Mouse (Mus musculus) kidney, embryonic 16.5 days (tissue): Measurements from ENCODE around the gene Gtpbp1. TPM values are rescaled to one million over a fixed set of nuclear protein-coding genes. Genes with fewer than 3 reads are reported as not detected.

ENCODE experiments used
- ATAC-seq: fragments of 200-750 bp; cut with Nextera tagmentation; 2 replicates; pipeline ENCODE4 v1.8.0; 2017; ENCODE audit warnings: moderate TSS enrichment; ENCODE audit not compliant: low FRiP score, low TSS enrichment
- H3K27ac ChIP-seq: fragments of 300-500 bp; sonication (generic); 2 replicates; pipeline ENCODE4 v1.5.1; 2014; ENCODE audit warnings: low read length
- H3K27me3 ChIP-seq: fragments of 300-500 bp; sonication (generic); 2 replicates; pipeline ENCODE4 v1.6.1; 2014; ENCODE audit warnings: low read length, control low read depth, mixed read lengths; ENCODE audit not compliant: insufficient read depth
- H3K36me3 ChIP-seq: fragments of 300-500 bp; sonication (generic); 2 replicates; pipeline ENCODE4 v1.6.1; 2014; ENCODE audit warnings: low read length, control low read depth, mixed read lengths; ENCODE audit not compliant: insufficient read depth
- H3K4me1 ChIP-seq: fragments of 300-500 bp; sonication (generic); 2 replicates; pipeline ENCODE4 v1.6.1; 2014; ENCODE audit warnings: low read length, control low read depth, mixed read lengths; ENCODE audit not compliant: insufficient read depth
- H3K4me2 ChIP-seq: fragments of 300-500 bp; sonication (generic); replicated peaks from 2 replicates; pipeline ENCODE4 v1.6.1; 2014; ENCODE audit warnings: low read depth, low read length
- H3K4me3 ChIP-seq: fragments of 300-500 bp; sonication (generic); 2 replicates; pipeline ENCODE4 v1.5.1; 2014; ENCODE audit warnings: mild to moderate bottlenecking, low read length
- H3K9ac ChIP-seq: fragments of 300-500 bp; sonication (generic); replicated peaks from 2 replicates; pipeline ENCODE4 v1.6.1; 2014; ENCODE audit warnings: low read length
- H3K9me3 ChIP-seq: fragments of 300-500 bp; sonication (generic); 2 replicates; pipeline ENCODE4 v1.6.1; 2016; ENCODE audit warnings: low read length, control low read depth
- WGBS: fragments of 180-500 bp; shearing (Covaris S2); extraction: QIAGEN DNeasy Blood & Tissue Kit; methylation state at CpG from one replicate; pipeline ENCODE4 v1.1.7; 2014; 5-methylcytosine and 5-hydroxymethylcytosine counted together
- polyA plus RNA-seq: library from polyadenylated mRNA; unstranded; fragments of >200 nt; fragmentation: Nextera tagmentation; extraction: Ambion mirVana; gene quantifications from 2 replicates; pipeline ENCODE4 v1.2.1, GENCODE M21; 2015

Gene Gtpbp1
- polyA plus RNA-seq, 1 experiment from 2014 or later = 36.6 TPM

GRCm38 (mm10) chr15:79767327-79767961 is 76.8 kb downstream of the Gtpbp1 start:
- WGBS = 79% methylated on average over 16 of the region's 16 CpGs
- ATAC-seq = no peak
- H3K9me3 ChIP-seq = no peaks in the 10 kb centered on the region

DNA sequence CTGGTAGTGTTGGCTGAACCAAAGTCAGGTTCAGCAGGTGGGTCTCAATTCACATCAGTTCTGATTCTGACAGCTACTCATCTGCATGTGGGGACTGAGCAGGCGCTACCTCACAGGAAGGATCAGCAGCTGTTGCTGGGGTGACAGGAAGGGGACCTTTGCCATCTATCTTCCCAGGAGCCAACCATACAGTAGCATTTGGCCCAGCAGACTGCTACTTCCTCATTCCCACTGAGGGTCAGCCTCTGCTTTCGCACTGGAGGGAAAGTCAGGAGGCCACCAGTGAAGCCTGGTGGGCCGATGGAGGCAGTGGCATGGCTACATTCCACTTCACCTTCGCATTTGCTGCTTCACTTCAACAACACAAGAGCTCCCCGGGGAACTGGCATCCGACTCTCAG is 77.7 kb downstream of the Gtpbp1 start:
- Histone ChIP-seq H3K27ac (no peak overlapping the region), H3K9ac (no peak overlapping the region), H3K4me1 (peaks cover 6% of the 10 kb centered on the region), H3K27me3 (no peaks in the 10 kb centered on the region), H3K4me2 (no peak overlapping the region), H3K36me3 (peaks cover 9% of the 10 kb centered on the region; the same call in 1 of the 2 replicates), H3K4me3 (no peak overlapping the region), H3K9me3 (no peaks in the 10 kb centered on the region)
- 68% methylated on average over 6 of the region's 6 CpGs for WGBS
- no peak for ATAC-seq

More at GRCm38 (mm10) chr15:79767327-79767961, 76.8 kb downstream of the Gtpbp1 start:
- no peak overlapping the region for H3K4me3 ChIP-seq
- 0 out of 2 replicates have a peak, but pooled peaks cover 3% of the 10 kb centered on the region for H3K4me1 ChIP-seq
- H3K9ac ChIP-seq = no peak overlapping the region
- H3K27me3 ChIP-seq = no peaks in the 10 kb centered on the region
- H3K4me2 ChIP-seq = no peak overlapping the region
- H3K36me3 ChIP-seq = peaks cover 17% of the 10 kb centered on the region
- no peak overlapping the region for H3K27ac ChIP-seq

GRCm38 (mm10) chr15:79770629-79771240 is 80.1 kb downstream of the Gtpbp1 start:
- H3K9ac ChIP-seq = no peak overlapping the region
- no peak for ATAC-seq
- 39% methylated on average over 21 of the region's 21 CpGs for WGBS
- H3K36me3 ChIP-seq = no peaks in the 10 kb centered on the region
- peaks cover 16% of the 10 kb centered on the region for H3K4me1 ChIP-seq
- no peak overlapping the region for H3K4me3 ChIP-seq
- H3K27me3 ChIP-seq = no peaks in the 10 kb centered on the region
- H3K4me2 ChIP-seq = no peak overlapping the region
- H3K27ac ChIP-seq = no peak overlapping the region
- no peaks in the 10 kb centered on the region for H3K9me3 ChIP-seq

Other genes with a start within 250 kb of the Gtpbp1 start
- gene Csnk1e, start 235.3 kb upstream of the Gtpbp1 start, polyA plus RNA-seq = 66.0 and 71.5 TPM in 2 replicates
- 0.16 TPM in 1 of 2 replicates, not detected in the other for gene Kcnj4, start 185.6 kb upstream of the Gtpbp1 start, polyA plus RNA-seq
- 66.2 and 72.9 TPM in 2 replicates for gene Kdelr3, start 174.4 kb upstream of the Gtpbp1 start, polyA plus RNA-seq
- 48.3 and 52.0 TPM in 2 replicates for gene Ddx17, start 144.1 kb upstream of the Gtpbp1 start, polyA plus RNA-seq
- 2.0 and 2.3 TPM in 2 replicates for gene Dmc1, start 85.7 kb upstream of the Gtpbp1 start, polyA plus RNA-seq
- 1.1 and 1.4 TPM in 2 replicates for gene Fam227a, start 31.9 kb upstream of the Gtpbp1 start, polyA plus RNA-seq
- 59.5 and 59.8 TPM in 2 replicates for gene Cby1, start 31.6 kb upstream of the Gtpbp1 start, polyA plus RNA-seq
- gene Tomm22, start 20.0 kb upstream of the Gtpbp1 start, polyA plus RNA-seq = 262 and 263 TPM in 2 replicates
- 18.2 and 19.6 TPM in 2 replicates for gene Josd1, start 2.9 kb upstream of the Gtpbp1 start, polyA plus RNA-seq
- gene Sun2, start 51.7 kb downstream of the Gtpbp1 start, polyA plus RNA-seq = 5.7 and 5.8 TPM in 2 replicates
- gene Dnal4, start 87.0 kb downstream of the Gtpbp1 start, polyA plus RNA-seq = 71.7 and 74.0 TPM in 2 replicates
- gene Nptxr, start 113.9 kb downstream of the Gtpbp1 start, polyA plus RNA-seq = 1.7 and 1.9 TPM in 2 replicates
- not detected in 2 replicates for gene Npcd, start 143.4 kb downstream of the Gtpbp1 start, polyA plus RNA-seq
- 52.1 and 58.8 TPM in 2 replicates for gene Cbx6, start 143.8 kb downstream of the Gtpbp1 start, polyA plus RNA-seq
- gene Apobec3, start 200.8 kb downstream of the Gtpbp1 start, polyA plus RNA-seq = 29.3 and 36.5 TPM in 2 replicates